Mouse (Mus musculus) stomach, postnatal 0 days (tissue): ENCODE results near the gene Ces2g.

Source experiments
- CTCF ChIP-seq: IDR thresholded peaks from 2 replicates; pipeline ENCODE4 v1.5.1; 2016; ENCODE audit warnings: antibody characterized with exemption, low read depth, mild to moderate bottlenecking, moderate library complexity
- EP300 ChIP-seq: optimal IDR thresholded peaks from 2 replicates; pipeline ENCODE3; 2016; ENCODE audit warnings: antibody characterized with exemption

DNA sequence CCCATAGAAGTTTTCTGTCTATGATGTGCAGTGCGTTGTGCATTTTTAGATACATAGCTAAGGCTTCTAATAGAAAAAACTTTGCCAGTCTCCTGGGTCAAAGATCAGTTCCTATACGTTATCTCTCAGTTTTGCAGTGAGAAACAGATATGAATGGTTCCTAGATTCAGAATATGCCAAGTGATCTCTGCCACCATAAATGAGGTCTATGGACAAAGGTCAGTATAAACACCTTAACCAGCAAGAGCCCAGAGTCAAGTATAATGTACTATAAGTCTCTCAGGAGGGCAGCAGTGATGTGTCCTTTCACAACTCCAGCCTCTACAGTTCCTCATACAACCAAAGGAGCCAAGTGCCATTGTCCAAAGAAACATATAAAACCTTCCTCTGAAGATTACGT, 34.2 kb upstream of the Ces2g start:
- TF ChIP-seq CTCF (no peak), EP300 (no peak)
